Mouse (Mus musculus) C2C12 (cell line): ENCODE results near the gene 4921524J17Rik.

ENCODE experiments used
- CEBPB ChIP-seq: IDR thresholded peaks from one replicate; pipeline ENCODE4 v1.6.1; 2011; ENCODE audit warnings: low read depth, mild to moderate bottlenecking, control low read depth, moderate library complexity
- CTCF ChIP-seq: IDR thresholded peaks from one replicate; pipeline ENCODE4 v1.5.1; 2011; ENCODE audit not compliant: control insufficient read depth, insufficient read depth, insufficient read length
- FOSL1 ChIP-seq: IDR thresholded peaks from one replicate; pipeline ENCODE4 v1.8.0; 2011; ENCODE audit warnings: mild to moderate bottlenecking, low read length; ENCODE audit not compliant: poor library complexity, insufficient read depth, severe bottlenecking
- MAX ChIP-seq: IDR thresholded peaks from one replicate; pipeline ENCODE4 v1.6.1; 2011; ENCODE audit warnings: mild to moderate bottlenecking, control low read depth
- MYOD1 ChIP-seq: IDR thresholded peaks from one replicate; pipeline ENCODE4 v1.6.1; 2011; ENCODE audit warnings: low read depth; ENCODE audit not compliant: control insufficient read depth, insufficient read length
- MYOG ChIP-seq: IDR thresholded peaks from one replicate; pipeline ENCODE4 v1.6.1; 2011; ENCODE audit not compliant: control insufficient read depth, insufficient read length; ENCODE audit errors: extremely low read depth
- USF1 ChIP-seq: IDR thresholded peaks from one replicate; pipeline ENCODE4 v1.6.1; 2011; ENCODE audit warnings: low read depth, mild to moderate bottlenecking, control low read depth, moderate library complexity

GRCm38 (mm10) chr8:85464316-85464715 is 31.7 kb upstream of the 4921524J17Rik start:
- TF ChIP-seq CTCF = no peak
- TF ChIP-seq MYOD1 = no peak
- TF ChIP-seq USF1 = no peak
- TF ChIP-seq MAX = no peak
- TF ChIP-seq FOSL1 = no peak
- TF ChIP-seq CEBPB = no peak
- TF ChIP-seq MYOG = no peak
